Mouse (Mus musculus): ENCODE measurements around the gene Fcer1g. TPM values are rescaled to one million over a fixed set of nuclear protein-coding genes. Genes with fewer than 3 reads are reported as not detected.

The Fcer1g gene
- 10 to 100 TPM; 15.2 to 16.7 TPM for total RNA-seq (2021)
- long read RNA-seq, transcript Fcer1g-201 (5 exons, 674 nt) = major isoform, 22 of 23 reads
- long read RNA-seq, partial matches to known transcripts = 0 of 23 reads
- long read RNA-seq, other reads (novel, unspliced or antisense) = 1 of 23 reads

DNA sequence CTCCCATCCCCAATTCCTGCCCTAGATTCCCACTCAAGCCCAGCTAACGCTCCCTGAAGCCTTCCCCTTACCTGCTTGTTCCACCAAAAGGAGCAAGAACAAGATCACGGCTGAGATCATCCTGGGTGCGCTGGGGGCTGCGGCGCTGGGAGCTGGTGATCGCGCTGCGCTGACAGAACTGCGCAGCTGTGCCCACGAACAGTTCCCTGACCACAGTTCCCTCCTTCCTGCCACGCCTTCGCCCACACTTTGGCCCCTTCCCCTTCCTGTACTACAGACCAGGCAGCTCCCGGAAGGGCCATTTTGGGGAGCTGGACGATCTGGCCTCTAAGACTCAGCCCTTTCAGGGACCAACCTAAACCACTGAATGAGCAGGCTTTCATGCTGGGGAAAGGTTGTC lies at the start of gene Fcer1g:
Gene Fcer1g, minus strand, starts transcription at position 240 of the 400 bp plus-strand sequence.
- DNase-seq (ENCODE audit: low spot score in 2 of 2) = no peak

DNA sequence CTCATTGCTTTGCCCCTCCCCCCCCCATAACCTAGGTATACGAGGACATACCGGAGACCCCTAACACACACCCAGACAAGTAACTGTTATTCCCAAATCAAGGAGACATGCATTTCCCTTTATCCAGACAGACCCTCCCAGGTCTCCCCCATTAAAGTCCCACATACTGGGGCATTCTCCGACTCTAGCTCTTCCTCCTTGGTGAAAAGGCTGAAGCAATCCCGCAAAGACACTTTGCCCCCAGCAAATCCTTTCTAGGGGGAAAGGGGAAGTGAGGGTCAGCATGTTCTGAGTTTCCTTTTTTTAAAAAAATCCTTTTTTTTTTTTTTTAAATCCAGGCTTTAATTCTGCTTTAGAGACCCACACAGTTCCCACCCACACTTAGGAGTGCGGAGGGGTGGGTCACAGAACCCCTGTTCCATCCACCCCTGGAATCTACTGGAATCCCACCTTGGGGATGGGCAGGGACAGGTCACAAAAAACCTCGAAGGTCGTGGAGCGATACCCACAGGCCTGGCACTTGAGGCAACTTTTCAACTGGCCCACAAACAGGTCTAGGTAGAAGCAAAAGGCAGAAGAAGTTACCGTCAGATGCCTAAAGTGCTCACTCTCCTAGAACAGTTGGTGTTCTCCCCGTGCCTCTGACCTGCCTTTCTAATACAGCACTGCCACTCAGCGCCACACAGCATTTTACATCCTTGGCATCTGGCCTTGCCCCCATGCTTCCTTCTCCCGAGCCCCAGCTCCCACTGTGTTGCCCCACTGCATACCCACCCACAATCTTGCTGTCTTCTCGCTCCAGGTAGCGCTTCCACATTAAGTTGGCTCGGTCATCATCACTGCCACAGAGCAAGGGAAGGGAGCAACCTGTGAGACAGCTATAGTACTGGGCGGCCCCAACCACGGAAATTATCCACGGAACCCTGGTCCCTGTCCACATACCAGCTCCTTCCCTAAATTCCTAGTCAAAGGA lies 49.3 kb upstream of the Fcer1g start:
- DNase-seq (ENCODE audit: low spot score in 2 of 2) = peak in 1 of 2 experiments; percentile 13

DNA sequence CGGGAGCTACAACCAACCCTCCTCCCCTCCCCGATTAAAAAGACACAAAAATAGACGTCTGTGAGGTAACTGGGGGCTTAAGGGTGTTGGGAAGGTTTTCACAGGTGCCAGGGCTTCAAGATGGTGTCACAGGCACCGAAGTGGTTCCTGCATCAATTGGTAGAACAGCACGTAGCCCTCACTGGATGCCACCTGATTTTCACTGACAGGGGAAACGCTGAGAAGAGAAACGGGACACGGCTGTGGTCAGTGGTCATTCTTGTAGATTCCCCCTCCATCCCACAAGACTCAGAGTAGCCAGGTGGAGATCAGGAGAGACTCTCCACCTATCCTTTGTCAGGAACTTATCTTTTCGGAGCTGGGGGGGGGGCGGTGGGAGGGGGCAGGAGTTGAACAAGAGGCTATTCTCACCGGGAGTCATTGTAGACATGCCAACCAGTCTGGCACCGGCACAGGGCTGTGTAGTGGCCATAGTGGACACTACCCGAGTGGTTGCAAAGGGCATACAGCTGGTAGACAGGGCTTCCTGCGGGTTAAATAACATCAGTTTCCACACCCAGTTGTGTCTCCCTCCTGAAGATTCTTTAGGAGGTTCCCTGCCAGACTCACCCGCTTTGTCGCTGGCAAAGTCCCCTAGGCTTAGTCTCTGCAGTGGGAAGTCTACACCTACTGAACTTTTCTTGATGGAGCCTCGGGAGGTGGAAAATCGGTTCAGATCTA lies 48.1 kb upstream of the Fcer1g start:
- peak in 1 of 2 experiments; percentile 13 for DNase-seq (ENCODE audit: low spot score in 2 of 2)

DNA sequence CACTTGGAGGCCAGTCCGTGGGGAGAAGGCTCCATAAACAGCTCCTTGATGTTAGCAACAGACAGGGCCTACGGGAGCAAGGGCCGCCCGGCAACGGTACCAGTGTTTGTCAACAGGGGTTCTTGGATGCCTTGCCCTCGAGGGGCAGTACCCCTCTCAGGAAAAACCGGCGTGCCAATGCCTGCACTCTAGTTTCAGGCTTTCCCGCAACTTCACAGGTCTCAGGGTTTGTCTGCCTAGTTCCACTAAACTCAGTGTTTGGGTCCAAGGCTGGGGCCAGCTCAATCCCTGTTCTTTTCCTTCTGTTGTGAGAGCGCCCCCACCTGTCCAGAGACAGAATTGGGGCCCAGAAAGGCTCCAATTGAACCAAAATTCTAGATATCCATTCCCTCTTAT lies 47.4 kb upstream of the Fcer1g start:
- peak; percentile 79 to 85 for DNase-seq (ENCODE audit: low spot score in 2 of 2)

DNA sequence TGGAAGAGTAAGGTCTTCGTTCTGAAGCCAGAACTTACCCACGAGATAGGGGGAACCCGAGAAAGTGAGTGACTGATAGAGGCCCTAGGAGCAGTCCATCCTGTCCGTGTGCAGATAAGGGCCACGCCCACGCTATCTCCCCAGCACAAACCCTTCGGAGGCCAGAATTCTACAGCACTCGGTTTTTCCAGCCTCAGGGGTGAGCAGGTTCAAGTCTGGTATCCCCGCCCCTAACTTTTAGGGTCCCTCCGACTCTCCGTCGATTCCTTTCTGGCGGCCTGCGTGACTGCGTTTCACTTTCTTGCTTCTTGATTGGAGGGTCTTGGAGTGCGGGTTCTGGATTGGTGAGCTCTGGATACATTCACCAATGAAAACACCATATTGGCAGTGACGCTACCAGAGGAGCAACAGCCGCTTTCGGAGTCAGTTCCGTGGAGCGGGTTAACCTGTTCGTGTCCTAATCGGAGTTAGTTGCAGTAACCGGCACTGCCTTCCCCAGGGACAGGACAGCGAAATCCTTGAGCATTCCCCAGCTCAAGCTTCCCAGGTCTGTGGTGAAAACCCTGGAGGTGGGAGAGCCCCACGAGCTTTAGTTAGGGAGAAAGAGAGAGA lies 46.9 kb upstream of the Fcer1g start, which contains the start of gene Ppox:
Gene Ppox, minus strand, starts transcription at position 271 of the 612 bp plus-strand sequence.
- DNase-seq (ENCODE audit: low spot score in 2 of 2) = peak; percentile 83 to 86

DNA sequence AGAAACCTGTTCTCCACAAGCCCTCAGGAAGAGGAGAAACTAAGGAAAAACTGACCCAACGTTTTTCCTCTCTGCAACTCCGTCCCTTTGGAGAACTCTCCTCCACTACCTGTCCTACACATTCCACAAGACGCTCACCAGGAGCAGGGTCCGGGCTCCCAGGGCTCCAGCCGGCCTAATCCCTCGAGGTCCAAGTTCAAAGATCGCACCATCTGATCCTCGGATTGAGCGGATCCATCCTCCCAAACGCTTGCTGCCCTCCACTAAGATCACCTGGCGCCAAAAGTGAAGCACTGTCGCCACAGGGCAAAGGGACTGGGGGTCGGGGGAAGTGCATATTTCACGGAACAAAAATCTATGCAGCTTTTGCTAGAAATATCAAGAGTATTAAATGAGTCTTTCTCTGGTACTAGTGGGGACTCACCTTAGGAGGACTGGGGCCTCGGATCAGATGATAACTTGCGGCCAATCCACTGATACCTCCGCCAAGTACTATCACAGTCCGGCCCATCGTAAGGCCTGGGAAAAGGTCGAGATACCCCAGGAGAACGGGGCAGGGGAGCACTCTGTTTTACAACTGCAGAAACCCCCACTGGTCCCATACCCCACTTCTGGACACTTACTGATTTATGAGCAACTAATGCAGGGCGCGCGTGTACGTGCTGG lies 46.2 kb upstream of the Fcer1g start:
- peak in 1 of 2 experiments; percentile 8 for DNase-seq (ENCODE audit: low spot score in 2 of 2)

DNA sequence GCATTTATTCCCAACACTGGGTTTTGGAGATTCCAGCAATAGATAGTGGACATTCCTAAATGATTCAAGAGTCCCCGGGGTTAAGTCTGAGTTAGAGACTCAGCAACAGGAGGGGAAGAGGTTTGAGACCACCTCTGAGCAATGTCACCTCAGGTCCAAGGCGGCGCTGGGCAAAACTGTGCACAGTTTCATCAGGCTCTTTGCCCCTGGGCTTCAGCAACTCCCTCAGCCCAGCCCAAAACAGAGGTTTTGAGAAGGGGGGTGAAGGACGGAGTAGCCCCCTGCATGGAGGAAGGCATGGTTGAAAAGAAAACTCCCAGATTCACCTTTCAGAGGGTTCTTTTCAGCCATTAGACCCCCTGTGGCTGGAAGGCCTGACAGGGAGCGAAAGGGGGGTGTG lies 45.6 kb upstream of the Fcer1g start:
- DNase-seq (ENCODE audit: low spot score in 2 of 2) = no peak

DNA sequence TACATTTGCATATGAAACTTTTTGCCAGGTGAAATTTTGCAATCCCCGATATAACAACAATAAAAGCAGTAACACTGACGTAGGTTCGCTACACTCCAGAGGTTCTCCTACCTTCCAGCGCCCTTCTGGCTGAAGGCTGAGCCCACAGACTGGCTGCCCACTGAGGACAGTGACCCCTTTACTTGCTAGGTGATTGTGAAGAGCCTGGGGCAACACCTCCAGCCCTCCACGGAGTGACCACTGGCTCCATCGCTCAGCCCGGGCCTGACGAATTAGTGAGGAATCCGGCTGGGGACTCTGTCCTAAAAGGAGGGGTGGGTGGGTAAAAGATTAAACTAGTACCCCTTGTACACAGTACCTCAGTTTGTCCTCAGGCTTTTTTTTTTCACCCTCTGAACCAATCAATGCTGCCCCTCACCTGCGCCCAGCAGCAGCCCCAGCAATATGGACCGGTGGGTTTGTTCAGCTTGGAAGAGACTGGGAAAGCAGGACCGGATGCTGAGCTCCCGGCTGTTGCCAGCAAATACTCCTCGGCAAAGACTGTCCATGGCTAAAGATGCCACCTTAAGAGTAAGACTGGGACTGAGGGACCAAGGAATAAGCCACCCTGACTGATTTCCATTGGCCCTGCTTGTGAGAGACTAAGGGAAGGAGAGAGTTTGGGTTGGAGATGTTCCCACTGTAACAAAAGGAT lies 45.0 kb upstream of the Fcer1g start:
- no peak for DNase-seq (ENCODE audit: low spot score in 2 of 2)

DNA sequence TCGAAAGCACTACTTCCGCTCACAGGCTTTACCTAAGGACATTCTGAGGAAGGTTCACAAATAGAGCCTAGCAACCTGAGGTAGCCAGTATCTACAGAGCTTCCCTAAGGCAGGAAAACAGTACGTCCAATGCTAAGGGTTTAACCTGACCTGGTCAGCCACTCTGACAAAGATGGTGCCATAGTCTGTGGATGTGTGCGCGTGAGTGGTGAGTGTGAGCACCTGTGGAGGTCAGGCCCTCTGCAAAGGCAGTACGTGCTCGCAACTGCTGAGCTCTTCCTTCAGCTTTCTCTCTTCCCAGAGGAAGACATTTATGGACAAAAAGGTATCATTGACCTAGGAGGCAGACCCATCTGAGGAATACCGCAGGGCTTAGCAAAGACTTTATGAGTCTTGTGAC lies 44.3 kb upstream of the Fcer1g start:
- no peak for DNase-seq (ENCODE audit: low spot score in 2 of 2)

DNA sequence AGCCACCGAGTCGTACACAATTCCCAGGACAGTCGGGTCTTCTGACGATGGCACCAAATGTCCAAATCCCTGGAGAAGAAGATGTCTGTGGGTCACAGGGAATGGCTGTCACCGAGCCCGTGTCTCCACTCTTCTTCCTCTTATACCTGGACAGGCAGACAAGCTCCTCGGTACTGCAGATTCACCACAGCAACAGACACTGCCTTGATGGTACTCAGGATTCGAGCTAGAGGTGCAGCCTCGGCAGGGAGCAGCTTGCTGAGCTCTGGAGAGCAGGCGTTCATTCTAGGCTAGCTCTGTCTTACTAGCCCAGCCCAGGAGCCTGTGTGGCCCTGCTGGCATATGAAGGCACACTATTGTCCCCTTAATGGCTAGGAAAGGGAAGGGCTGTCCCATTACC lies 43.6 kb upstream of the Fcer1g start:
- DNase-seq (ENCODE audit: low spot score in 2 of 2) = no peak

DNA sequence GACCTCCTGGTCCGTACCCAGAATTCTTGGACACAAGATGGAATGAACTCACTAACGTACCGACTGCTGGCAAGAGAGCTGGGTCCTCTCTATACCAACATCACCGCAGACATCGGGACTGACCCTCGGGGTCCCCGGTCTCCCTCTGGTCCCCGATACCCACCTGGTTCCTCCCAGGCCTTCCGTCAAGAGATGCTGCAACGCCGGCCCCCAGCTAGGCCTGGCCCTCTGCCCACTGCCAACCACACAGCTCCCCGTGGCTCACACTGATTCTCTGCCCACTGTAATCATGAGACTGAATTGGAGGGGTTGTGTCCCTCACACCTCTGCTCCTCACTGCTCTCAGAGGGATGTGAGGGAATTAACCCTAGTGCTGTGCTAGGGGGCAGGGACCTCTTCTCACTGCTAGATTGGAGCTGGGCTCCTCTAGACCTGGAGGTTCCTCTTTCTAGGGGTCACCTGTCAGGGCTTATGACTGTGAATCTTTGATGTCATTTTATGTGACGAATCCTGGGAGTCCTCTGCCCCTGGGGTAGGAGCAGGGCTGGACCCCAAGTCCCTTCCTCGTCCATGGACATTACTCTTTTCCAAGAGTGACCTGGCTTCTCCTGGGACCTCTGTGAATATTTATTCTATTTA lies 42.1 kb upstream of the Fcer1g start:
- no peak for DNase-seq (ENCODE audit: low spot score in 2 of 2)

DNA sequence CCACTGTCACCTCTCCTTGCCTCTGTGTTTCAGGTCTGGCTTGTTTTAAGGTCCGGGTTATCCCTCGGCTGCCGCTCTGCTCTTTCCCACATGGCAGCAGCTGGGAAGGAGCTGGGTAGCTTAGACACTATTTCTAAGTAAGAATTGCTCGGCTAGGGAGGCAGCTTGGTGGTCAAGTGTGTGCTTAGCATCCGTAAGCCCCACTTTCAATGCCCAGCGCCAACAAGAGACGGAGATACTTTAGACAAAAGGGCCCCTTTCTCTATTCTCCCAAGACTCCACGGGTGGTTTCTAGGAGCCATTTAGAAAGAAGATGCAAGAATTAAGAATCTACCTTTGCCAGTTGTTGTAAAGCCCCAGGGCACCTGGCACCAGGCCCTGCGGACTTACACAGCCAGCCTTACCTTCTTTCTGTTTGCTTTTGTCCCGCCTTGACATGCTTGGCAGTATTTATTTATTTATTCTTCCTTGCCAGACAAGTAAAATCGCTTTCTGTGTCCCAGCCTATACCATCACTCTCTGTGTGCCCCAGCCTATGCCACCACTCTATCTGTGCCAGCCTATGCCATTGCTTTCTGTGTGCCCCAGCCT lies 41.1 kb upstream of the Fcer1g start:
- no peak for DNase-seq (ENCODE audit: low spot score in 2 of 2)

DNA sequence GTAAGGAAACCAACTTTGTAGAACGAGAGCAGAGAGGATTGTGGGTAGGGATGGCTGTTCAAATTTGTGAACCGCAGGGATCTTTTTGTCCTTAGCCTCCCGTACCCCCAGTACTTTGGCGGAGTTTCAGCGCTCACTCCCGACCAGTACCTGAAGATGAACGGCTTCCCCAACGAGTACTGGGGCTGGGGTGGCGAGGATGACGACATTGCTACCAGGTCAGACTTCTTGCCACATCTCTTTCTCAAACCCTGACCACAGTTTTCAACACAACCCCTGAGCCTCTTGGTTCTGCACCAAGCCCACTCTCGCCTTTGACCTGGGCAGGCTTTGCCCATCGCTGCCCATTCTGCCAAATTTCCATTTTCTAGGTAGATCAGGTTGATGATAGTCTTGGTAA lies 40.0 kb upstream of the Fcer1g start:
- DNase-seq (ENCODE audit: low spot score in 2 of 2) = no peak

DNA sequence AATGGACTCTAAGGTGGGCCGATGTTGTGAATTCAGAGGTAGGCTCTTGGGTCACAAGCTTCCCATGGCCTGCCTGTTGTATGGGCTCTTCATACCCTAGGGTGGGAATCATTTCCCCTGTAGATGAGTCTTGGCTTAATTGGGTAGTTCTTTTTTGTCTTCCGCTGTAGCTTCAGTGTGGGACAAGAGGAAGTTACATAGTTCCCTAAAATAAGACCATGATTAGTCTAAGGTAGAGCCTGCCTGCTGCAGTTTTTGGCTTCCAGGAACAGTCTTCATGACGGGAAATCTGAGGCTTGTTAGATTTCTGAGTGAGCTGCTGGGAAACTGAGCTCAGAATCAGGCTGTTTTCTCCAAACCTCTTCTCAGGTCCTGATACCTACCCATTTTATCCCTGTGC lies 37.9 kb upstream of the Fcer1g start:
- no peak for DNase-seq (ENCODE audit: low spot score in 2 of 2)

DNA sequence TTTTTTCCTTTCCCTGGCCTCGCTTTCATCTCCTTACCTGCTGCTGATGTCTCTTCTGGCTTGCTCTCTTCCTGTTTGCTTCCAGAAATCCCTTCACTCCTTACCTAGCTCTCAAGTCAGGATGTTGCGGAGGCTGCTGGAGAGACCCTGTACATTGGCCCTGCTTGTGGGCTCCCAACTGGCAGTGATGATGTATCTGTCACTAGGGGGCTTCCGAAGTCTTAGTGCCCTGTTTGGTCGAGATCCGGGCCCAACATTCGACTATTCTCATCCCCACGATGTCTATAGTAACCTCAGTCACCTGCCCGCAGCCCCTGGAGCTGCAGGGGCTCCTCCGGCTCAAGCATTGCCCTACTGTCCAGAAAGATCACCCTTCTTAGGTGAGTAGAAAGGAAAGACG lies 37.5 kb upstream of the Fcer1g start:
- no peak for DNase-seq (ENCODE audit: low spot score in 2 of 2)

DNA sequence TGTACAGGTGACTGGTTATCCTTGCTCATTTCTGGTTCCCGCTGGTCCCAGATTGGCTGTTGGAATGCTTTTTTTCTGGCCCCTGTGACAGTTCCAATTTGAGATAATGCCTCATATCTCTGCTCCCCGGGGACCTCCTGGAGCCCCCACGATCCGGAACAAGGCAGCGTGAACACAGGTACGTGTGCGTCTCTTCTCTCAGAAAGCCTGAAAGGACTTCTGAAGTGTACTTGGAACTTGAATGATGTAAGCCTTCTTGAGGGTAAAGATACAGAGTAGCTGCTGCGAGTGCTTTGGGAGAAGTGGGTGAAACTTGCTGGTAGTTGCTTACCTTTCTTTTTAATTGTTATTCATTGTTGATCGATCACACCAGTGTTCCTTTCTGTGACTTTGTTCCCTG lies 37.0 kb upstream of the Fcer1g start:
- no peak for DNase-seq (ENCODE audit: low spot score in 2 of 2)

DNA sequence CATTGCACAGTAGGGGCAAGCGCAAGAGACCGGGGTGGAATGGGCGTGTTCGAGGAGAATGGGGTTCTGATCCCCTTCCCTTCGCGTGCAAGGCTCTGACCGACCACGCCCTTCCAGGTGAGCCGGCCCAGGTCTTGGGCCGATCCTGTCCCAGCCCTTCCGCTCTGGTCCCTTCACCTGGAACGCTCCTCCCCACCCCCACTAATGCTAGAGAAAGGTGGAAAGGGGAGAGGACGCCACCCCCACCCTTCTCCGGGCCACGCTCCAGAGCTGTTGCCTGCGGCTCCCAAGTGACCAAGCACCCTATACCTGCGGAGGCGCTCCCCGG lies 36.4 kb upstream of the Fcer1g start:
- no peak for DNase-seq (ENCODE audit: low spot score in 2 of 2)

DNA sequence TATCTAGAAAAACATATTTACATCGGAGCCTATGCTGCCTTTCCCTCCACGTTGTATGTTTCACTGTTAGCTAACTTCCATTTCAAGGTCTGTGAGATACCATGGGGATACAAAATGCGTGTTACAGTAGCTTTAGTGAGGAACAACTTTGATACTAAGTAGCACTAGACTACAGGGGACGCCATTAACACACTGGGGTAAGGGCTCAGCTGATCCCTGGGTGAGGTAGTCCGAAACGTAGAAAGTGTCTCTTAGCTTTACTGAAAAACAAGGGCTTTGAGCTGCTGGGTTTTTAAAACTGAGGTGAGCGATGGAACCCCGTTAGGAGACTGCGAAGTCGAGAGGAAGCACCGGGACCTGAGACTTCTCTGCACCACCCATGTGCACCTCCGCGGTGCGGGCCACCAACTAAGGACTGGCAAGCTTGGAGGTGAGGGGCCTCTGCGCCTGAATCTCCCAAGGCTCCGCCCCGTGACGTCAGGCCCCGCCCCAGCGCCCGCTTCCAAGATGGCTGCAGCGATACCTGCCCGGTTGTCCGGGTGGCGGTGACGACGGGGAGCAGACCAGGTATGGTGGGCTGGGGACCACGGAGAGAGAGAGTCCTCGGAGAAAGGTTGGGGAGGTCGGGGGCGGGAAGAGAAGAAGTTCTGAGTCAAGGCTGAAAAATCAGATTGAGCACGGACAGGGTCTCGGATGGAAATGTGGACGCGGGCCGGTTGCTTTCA lies 35.8 kb upstream of the Fcer1g start, which contains the start of gene B4galt3:
Gene B4galt3, plus strand, starts transcription at position 481 of the 725 bp plus-strand sequence.
- peak; percentile 95 to 96 for DNase-seq (ENCODE audit: low spot score in 2 of 2)

DNA sequence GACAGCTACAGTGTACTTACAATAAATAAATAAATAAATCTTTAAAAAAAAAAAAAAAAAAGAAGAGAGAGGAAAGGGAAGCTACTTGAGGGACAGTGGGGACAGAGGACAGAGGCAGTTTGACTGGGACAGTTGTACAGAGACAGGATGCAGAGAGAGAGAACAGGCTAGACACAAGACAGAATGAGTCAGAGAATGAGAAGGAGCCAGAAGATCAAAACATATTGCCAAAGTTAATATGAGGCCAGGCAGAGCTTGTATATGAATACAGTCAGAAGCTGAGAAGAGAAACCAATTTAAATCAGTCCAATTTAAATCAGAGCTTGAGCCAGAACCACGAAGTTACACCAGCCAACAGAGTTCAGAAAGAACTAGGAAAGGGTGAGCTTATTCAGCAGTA lies 34.2 kb upstream of the Fcer1g start:
- no peak for DNase-seq (ENCODE audit: low spot score in 2 of 2)

Data from layer of hippocampus, postnatal 10 days (tissue).